Mouse (Mus musculus): Measurements from ENCODE around the gene Trio. TPM values are rescaled to one million over a fixed set of nuclear protein-coding genes. Genes with fewer than 3 reads are reported as not detected.

Gene Trio
- polyA plus RNA-seq, 1 experiment from 2014 or later, result 16.2 TPM

DNA sequence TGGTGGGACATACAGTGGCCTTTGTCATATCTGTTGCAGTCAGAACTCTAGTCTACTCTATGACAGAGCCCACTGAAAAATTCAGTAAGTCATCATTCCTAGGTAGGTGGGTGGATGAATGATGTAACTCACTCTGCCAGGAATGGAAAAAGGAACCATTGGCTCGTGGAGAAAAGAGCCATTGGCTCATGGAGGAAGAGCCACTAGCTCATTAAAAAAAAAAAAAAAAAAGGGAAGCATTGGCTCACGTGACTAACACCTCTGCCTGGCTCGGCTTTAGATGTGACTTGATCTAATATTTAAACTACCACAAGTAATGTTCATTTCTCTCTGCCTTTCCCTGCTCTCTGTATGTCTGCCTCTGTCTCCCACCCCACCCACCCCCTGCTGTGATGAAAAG lies 317.1 kb downstream of the Trio start:
- no peak overlapping the region for H3K9ac ChIP-seq
- no peak overlapping the region for H3K4me3 ChIP-seq
- H3K9me3 ChIP-seq (replicated peaks), result no peaks in the 10 kb centered on the region
- no peak overlapping the region for H3K27ac ChIP-seq
- ATAC-seq (replicated peaks; ENCODE audit: insufficient number of reproducible peaks, insufficient read depth, low FRiP score, low read depth), result no peak
- H3K27me3 ChIP-seq, result no peaks in the 10 kb centered on the region
- 65% methylated on average over 3 of the region's 3 CpGs for WGBS
- no peaks in the 10 kb centered on the region for H3K4me1 ChIP-seq (replicated peaks)
- no peak overlapping the region for H3K4me2 ChIP-seq
- no peaks in the 10 kb centered on the region for H3K36me3 ChIP-seq

DNA sequence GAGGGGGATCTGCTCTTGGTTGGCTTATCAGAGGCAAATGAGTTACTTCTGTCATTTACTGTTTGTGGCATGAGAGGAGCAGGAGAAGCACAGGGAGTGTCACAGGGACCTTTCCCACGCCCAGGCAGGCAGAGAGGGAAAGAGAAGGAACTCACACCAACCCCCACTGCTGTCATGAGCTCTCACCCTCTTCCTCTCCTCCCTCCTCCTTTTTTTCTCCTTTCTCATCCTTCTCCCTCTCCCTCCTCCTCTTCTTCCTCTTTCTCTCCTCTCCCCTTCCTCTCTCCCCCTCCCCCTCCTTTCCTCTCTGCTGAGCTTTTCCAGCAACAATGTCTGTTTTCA lies 322.7 kb downstream of the Trio start:
- H3K27ac ChIP-seq, result peak overlapping the region; percentile 6; the same call in 1 of the 2 replicates
- no peak overlapping the region for H3K4me2 ChIP-seq
- no peak for ATAC-seq (replicated peaks; ENCODE audit: insufficient number of reproducible peaks, insufficient read depth, low FRiP score, low read depth)

GRCm38 (mm10) chr15:27702031-27702971 lies 323.3 kb downstream of the Trio start:
- H3K9ac ChIP-seq, result no peak overlapping the region
- H3K4me3 ChIP-seq, result no peak overlapping the region
- no peak overlapping the region for H3K4me2 ChIP-seq
- no peaks in the 10 kb centered on the region for H3K27me3 ChIP-seq
- no peaks in the 10 kb centered on the region for H3K36me3 ChIP-seq
- ATAC-seq (replicated peaks; ENCODE audit: insufficient number of reproducible peaks, insufficient read depth, low FRiP score, low read depth), result no peak
- H3K4me1 ChIP-seq (replicated peaks), result peaks cover 11% of the 10 kb centered on the region; the same call in 1 of the 2 replicates
- WGBS, result 27% methylated on average over 11 of the region's 11 CpGs
- H3K27ac ChIP-seq, result peak overlapping the region; percentile 6; the same call in 1 of the 2 replicates
- no peaks in the 10 kb centered on the region for H3K9me3 ChIP-seq (replicated peaks)

More for the DNA sequence above, 322.7 kb downstream of the Trio start:
- Histone ChIP-seq H3K4me1 (replicated peaks) (peaks cover 11% of the 10 kb centered on the region; the same call in 1 of the 2 replicates), H3K9ac (no peak overlapping the region), H3K4me3 (no peak overlapping the region), H3K36me3 (no peaks in the 10 kb centered on the region), H3K27me3 (no peaks in the 10 kb centered on the region), H3K9me3 (replicated peaks) (no peaks in the 10 kb centered on the region)
- 15% methylated on average over 1 of the region's 1 CpGs for WGBS

GRCm38 (mm10) chr15:27697632-27698031 lies 328.0 kb downstream of the Trio start:
- Histone ChIP-seq H3K4me3 (no peak overlapping the region), H3K9me3 (replicated peaks) (no peaks in the 10 kb centered on the region), H3K27ac (no peak overlapping the region), H3K9ac (no peak overlapping the region), H3K36me3 (no peaks in the 10 kb centered on the region), H3K4me2 (no peak overlapping the region), H3K27me3 (no peaks in the 10 kb centered on the region), H3K4me1 (replicated peaks) (peaks cover 8% of the 10 kb centered on the region; the same call in 1 of the 2 replicates)
- WGBS, result 83% methylated on average over 5 of the region's 5 CpGs
- no peak for ATAC-seq (replicated peaks; ENCODE audit: insufficient number of reproducible peaks, insufficient read depth, low FRiP score, low read depth)

DNA sequence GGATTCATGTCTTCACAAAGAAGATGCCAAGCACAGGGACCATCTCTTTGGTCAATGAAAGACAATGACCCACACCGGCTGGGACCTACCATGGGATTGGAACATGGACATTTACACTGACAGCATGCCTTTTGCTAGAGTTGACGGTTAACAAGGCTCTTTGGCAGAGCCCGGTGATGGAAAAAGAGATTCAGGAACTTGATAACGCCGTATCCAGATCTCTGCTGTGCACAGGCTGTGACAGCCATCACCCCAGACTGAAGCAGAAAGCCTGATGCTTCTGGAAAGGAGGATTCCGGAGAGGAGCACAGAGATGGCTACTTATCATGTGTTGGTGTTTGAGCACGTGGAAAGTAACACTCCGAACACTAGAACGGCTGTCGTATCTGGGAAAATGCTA lies 332.4 kb downstream of the Trio start:
- 63% methylated on average over 10 of the region's 10 CpGs for WGBS
- ATAC-seq (replicated peaks; ENCODE audit: insufficient number of reproducible peaks, insufficient read depth, low FRiP score, low read depth), result no peak
- H3K9me3 ChIP-seq (replicated peaks), result no peaks in the 10 kb centered on the region

DNA sequence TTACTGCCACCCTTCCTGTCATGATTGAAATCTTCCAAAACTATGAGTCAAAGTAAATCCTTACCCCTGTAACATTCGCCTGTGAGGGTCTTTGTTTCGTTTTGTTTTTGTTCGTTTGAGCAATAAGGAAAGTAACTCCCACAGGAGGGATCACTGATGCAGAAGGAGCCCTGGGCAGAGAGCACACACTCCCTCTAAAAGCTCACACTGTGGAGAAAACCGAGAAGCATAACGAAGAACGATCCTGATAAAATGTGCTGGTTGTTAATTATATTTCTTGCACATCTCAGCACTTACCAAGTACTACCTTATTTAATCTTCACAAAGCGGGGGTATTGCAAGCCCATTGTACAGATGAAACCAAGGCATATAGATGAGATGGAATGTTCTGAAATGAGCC lies 333.5 kb downstream of the Trio start:
- Histone ChIP-seq H3K4me2 (no peak overlapping the region), H3K4me1 (replicated peaks) (no peaks in the 10 kb centered on the region), H3K36me3 (no peaks in the 10 kb centered on the region), H3K4me3 (no peak overlapping the region), H3K9ac (no peak overlapping the region), H3K27ac (no peak overlapping the region), H3K9me3 (replicated peaks) (no peaks in the 10 kb centered on the region), H3K27me3 (no peaks in the 10 kb centered on the region)
- ATAC-seq (replicated peaks; ENCODE audit: insufficient number of reproducible peaks, insufficient read depth, low FRiP score, low read depth), result no peak
- 80% methylated on average over 7 of the region's 7 CpGs for WGBS

More for the DNA sequence above, 332.4 kb downstream of the Trio start:
- no peaks in the 10 kb centered on the region for H3K4me1 ChIP-seq (replicated peaks)
- no peak overlapping the region for H3K4me2 ChIP-seq
- H3K27me3 ChIP-seq, result no peaks in the 10 kb centered on the region
- H3K27ac ChIP-seq, result no peak overlapping the region
- H3K9ac ChIP-seq, result no peak overlapping the region
- H3K36me3 ChIP-seq, result no peaks in the 10 kb centered on the region
- no peak overlapping the region for H3K4me3 ChIP-seq

DNA sequence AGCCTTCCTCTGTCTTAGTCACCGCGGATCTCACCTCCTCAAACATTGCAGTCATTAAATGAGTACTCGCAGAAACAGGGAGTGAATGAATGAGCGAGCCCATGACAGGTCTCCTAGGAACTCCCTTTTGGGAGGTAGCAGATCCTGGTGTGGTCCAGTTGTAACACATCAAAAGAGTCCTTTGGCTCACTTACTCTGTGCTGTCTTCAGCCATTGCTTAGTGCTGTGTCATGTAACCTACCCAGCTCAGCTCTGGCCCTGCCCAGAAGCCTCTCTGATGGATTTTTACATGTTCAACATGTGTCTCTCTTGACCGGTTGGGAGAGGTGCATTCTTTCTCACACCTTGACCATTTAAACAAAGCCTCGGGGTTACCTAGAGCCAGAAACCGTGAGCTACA lies 334.4 kb downstream of the Trio start:
- no peaks in the 10 kb centered on the region for H3K9me3 ChIP-seq (replicated peaks)
- H3K27me3 ChIP-seq, result peaks cover 2% of the 10 kb centered on the region; the same call in 1 of the 2 replicates
- no peak for ATAC-seq (replicated peaks; ENCODE audit: insufficient number of reproducible peaks, insufficient read depth, low FRiP score, low read depth)
- H3K4me2 ChIP-seq, result no peak overlapping the region
- no peak overlapping the region for H3K4me3 ChIP-seq
- no peak overlapping the region for H3K9ac ChIP-seq
- no peaks in the 10 kb centered on the region for H3K36me3 ChIP-seq
- H3K4me1 ChIP-seq (replicated peaks), result no peaks in the 10 kb centered on the region
- 79% methylated on average over 7 of the region's 7 CpGs for WGBS
- H3K27ac ChIP-seq, result no peak overlapping the region

DNA sequence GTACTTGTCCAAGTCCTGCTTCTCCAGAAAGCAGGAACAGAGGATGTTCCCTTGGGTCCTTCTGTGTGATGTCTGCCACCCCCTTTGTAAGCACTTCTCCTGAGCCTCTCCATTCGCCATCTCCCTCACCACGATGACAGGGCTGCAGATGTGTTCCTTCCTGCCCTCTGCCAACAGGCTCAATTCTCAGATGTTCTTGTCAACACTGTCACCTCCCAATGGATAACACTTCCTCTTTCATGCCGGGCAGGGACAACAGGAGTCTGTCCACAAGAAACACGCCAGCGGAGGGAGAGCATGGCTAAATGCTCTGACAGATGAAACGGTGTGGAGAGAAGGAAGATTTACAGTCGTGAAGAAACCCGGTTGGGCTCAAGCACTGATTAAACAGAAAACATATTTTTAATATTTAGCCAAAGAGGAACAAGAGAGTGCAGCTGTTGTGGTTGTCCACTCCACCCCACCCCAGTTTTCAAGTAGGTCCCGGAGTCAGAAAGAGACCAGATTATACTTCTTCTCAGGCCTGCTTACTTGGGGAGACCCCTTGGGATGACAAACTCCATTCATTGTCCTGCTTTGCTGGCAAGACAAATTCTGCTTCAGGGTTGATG lies 337.5 kb downstream of the Trio start:
- no peak overlapping the region for H3K9ac ChIP-seq
- no peaks in the 10 kb centered on the region for H3K9me3 ChIP-seq (replicated peaks)
- no peak overlapping the region for H3K4me3 ChIP-seq
- WGBS, result 25% methylated on average over 9 of the region's 9 CpGs
- no peak overlapping the region for H3K27ac ChIP-seq
- H3K27me3 ChIP-seq, result peaks cover 4% of the 10 kb centered on the region; the same call in 1 of the 2 replicates
- no peak for ATAC-seq (replicated peaks; ENCODE audit: insufficient number of reproducible peaks, insufficient read depth, low FRiP score, low read depth)
- H3K4me2 ChIP-seq, result no peak overlapping the region
- H3K4me1 ChIP-seq (replicated peaks), result no peaks in the 10 kb centered on the region
- H3K36me3 ChIP-seq, result no peaks in the 10 kb centered on the region

GRCm38 (mm10) chr15:27684813-27685212 lies 340.8 kb downstream of the Trio start:
- Histone ChIP-seq H3K27me3 (peaks cover 9% of the 10 kb centered on the region; the same call in 1 of the 2 replicates), H3K27ac (no peak overlapping the region), H3K9ac (no peak overlapping the region), H3K4me1 (replicated peaks) (peaks cover 7% of the 10 kb centered on the region), H3K36me3 (no peaks in the 10 kb centered on the region), H3K9me3 (replicated peaks) (no peaks in the 10 kb centered on the region), H3K4me2 (no peak overlapping the region), H3K4me3 (no peak overlapping the region)
- no peak for ATAC-seq (replicated peaks; ENCODE audit: insufficient number of reproducible peaks, insufficient read depth, low FRiP score, low read depth)
- WGBS, result 78% methylated on average over 7 of the region's 7 CpGs

DNA sequence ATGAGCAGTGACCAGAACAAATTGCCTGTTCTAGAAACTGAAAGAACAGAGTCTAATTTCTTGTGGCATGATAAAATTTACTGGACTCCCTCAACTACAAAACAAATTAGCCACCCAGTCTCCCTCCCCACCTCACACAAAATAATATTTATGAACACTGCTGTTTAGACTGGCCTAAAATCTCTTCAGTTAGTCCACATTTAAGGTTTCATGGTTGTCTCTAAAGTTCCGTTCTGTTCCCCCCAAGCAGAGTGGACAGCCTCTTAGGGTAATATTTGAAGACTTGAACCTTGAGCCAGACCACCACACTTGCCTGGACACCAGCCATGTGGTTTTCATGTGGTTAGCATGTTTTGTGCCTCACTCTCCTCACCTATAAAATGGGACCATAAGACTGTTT lies 342.4 kb downstream of the Trio start:
- Histone ChIP-seq H3K4me1 (replicated peaks) (peaks cover 7% of the 10 kb centered on the region), H3K27ac (no peak overlapping the region), H3K36me3 (no peaks in the 10 kb centered on the region), H3K4me3 (no peak overlapping the region), H3K9ac (no peak overlapping the region), H3K9me3 (replicated peaks) (no peaks in the 10 kb centered on the region), H3K4me2 (no peak overlapping the region), H3K27me3 (peaks cover 9% of the 10 kb centered on the region; the same call in 1 of the 2 replicates)
- 90% methylated on average over 1 of the region's 1 CpGs for WGBS
- ATAC-seq (replicated peaks; ENCODE audit: insufficient number of reproducible peaks, insufficient read depth, low FRiP score, low read depth), result no peak

DNA sequence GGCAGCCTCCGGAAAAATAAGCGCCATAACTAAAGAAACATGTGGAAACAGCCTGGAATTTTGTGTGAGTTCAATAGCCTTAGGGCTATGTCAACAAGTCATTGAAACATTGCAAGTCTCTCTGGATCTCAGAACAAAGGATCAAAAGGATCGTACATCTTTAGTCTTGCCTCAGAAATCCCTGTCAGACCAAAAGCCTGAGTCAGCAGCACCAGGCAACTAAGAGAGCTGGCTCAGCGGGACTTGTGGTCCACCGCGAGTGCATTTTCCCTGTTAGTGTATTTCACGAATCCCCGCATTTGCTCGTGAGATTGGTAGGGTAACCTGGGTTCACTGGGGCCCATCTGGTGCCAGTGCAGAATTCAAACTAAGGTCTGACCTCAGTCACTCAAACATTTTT lies 343.0 kb downstream of the Trio start:
- Histone ChIP-seq H3K4me1 (replicated peaks) (peaks cover 7% of the 10 kb centered on the region), H3K4me3 (no peak overlapping the region), H3K27me3 (peaks cover 9% of the 10 kb centered on the region; the same call in 1 of the 2 replicates), H3K4me2 (no peak overlapping the region), H3K27ac (no peak overlapping the region), H3K36me3 (no peaks in the 10 kb centered on the region), H3K9me3 (replicated peaks) (no peaks in the 10 kb centered on the region), H3K9ac (no peak overlapping the region)
- no peak for ATAC-seq (replicated peaks; ENCODE audit: insufficient number of reproducible peaks, insufficient read depth, low FRiP score, low read depth)
- 61% methylated on average over 9 of the region's 9 CpGs for WGBS
